Mouse (Mus musculus): ENCODE measurements around the gene Banf2. TPM values are rescaled to one million over a fixed set of nuclear protein-coding genes. Genes with fewer than 3 reads are reported as not detected.

Gene Banf2
- polyA plus RNA-seq, 1 experiment: not detected

GRCm38 (mm10) chr2:144025361-144025760, 7.5 kb upstream of the Banf2 start:
- 63% methylated on average over 9 of the region's 9 CpGs for WGBS
- DNase-seq: no peak
- no peak overlapping the region for H3K27ac ChIP-seq (ENCODE audit: insufficient read depth, low read depth, low read length)
- no peaks in the 10 kb centered on the region for H3K4me1 ChIP-seq (ENCODE audit: control insufficient read depth, insufficient read depth, low read length)
- TF ChIP-seq POLR2A (IDR thresholded peaks at IDR 0.05; ENCODE audit: low read depth, low read length) (no peak), CTCF (conservative IDR thresholded peaks at IDR 0.05; ENCODE audit: insufficient read depth, insufficient read length, low read depth, low read length) (no peak)
- no peaks in the 10 kb centered on the region for H3K36me3 ChIP-seq (ENCODE audit: control insufficient read depth, insufficient read depth, low read length)
- H3K4me3 ChIP-seq (ENCODE audit: insufficient read depth, low read depth, low read length): no peak overlapping the region
- no peaks in the 10 kb centered on the region for H3K27me3 ChIP-seq (replicated peaks; ENCODE audit: control insufficient read depth, insufficient read depth, low read length)

GRCm38 (mm10) chr2:144026456-144026855, 6.4 kb upstream of the Banf2 start:
- Histone ChIP-seq H3K4me1 (ENCODE audit: control insufficient read depth, insufficient read depth, low read length) (no peaks in the 10 kb centered on the region), H3K4me3 (ENCODE audit: insufficient read depth, low read depth, low read length) (no peak overlapping the region), H3K27ac (ENCODE audit: insufficient read depth, low read depth, low read length) (no peak overlapping the region), H3K27me3 (replicated peaks; ENCODE audit: control insufficient read depth, insufficient read depth, low read length) (no peaks in the 10 kb centered on the region), H3K36me3 (ENCODE audit: control insufficient read depth, insufficient read depth, low read length) (no peaks in the 10 kb centered on the region)
- DNase-seq: no peak
- WGBS: 67% methylated on average over 4 of the region's 4 CpGs
- no peak for TF ChIP-seq CTCF (conservative IDR thresholded peaks at IDR 0.05; ENCODE audit: insufficient read depth, insufficient read length, low read depth, low read length)
- no peak for TF ChIP-seq POLR2A (IDR thresholded peaks at IDR 0.05; ENCODE audit: low read depth, low read length)

- no peak overlapping the region for H3K4me3 ChIP-seq (ENCODE audit: insufficient read depth, low read depth, low read length)
- TF ChIP-seq POLR2A (IDR thresholded peaks at IDR 0.05; ENCODE audit: low read depth, low read length) (no peak), CTCF (conservative IDR thresholded peaks at IDR 0.05; ENCODE audit: insufficient read depth, insufficient read length, low read depth, low read length) (no peak)
Measured at GRCm38 (mm10) chr2:144030791-144031190, 2.1 kb upstream of the Banf2 start.

GRCm38 (mm10) chr2:144044726-144045125, 11.9 kb downstream of the Banf2 start:
- H3K4me3 ChIP-seq (ENCODE audit: insufficient read depth, low read depth, low read length): no peak overlapping the region
- H3K4me1 ChIP-seq (ENCODE audit: control insufficient read depth, insufficient read depth, low read length): no peaks in the 10 kb centered on the region
- no peaks in the 10 kb centered on the region for H3K36me3 ChIP-seq (ENCODE audit: control insufficient read depth, insufficient read depth, low read length)
- no peak for DNase-seq
- H3K27me3 ChIP-seq (replicated peaks; ENCODE audit: control insufficient read depth, insufficient read depth, low read length): no peaks in the 10 kb centered on the region
- TF ChIP-seq CTCF (conservative IDR thresholded peaks at IDR 0.05; ENCODE audit: insufficient read depth, insufficient read length, low read depth, low read length) (no peak), POLR2A (IDR thresholded peaks at IDR 0.05; ENCODE audit: low read depth, low read length) (no peak)
- no peak overlapping the region for H3K27ac ChIP-seq (ENCODE audit: insufficient read depth, low read depth, low read length)
- 78% methylated on average over 6 of the region's 6 CpGs for WGBS

More at GRCm38 (mm10) chr2:144030791-144031190, 2.1 kb upstream of the Banf2 start:
- Histone ChIP-seq H3K27ac (ENCODE audit: insufficient read depth, low read depth, low read length) (no peak overlapping the region), H3K4me1 (ENCODE audit: control insufficient read depth, insufficient read depth, low read length) (no peaks in the 10 kb centered on the region), H3K27me3 (replicated peaks; ENCODE audit: control insufficient read depth, insufficient read depth, low read length) (no peaks in the 10 kb centered on the region), H3K36me3 (ENCODE audit: control insufficient read depth, insufficient read depth, low read length) (no peaks in the 10 kb centered on the region)
- 88% methylated on average over 7 of the region's 7 CpGs for WGBS
- DNase-seq: no peak

- TF ChIP-seq POLR2A (IDR thresholded peaks at IDR 0.05; ENCODE audit: low read depth, low read length) (no peak), CTCF (conservative IDR thresholded peaks at IDR 0.05; ENCODE audit: insufficient read depth, insufficient read length, low read depth, low read length) (no peak)
- no peaks in the 10 kb centered on the region for H3K36me3 ChIP-seq (ENCODE audit: control insufficient read depth, insufficient read depth, low read length)
- H3K4me3 ChIP-seq (ENCODE audit: insufficient read depth, low read depth, low read length): no peak overlapping the region
- no peaks in the 10 kb centered on the region for H3K4me1 ChIP-seq (ENCODE audit: control insufficient read depth, insufficient read depth, low read length)
- no peak for DNase-seq
- H3K27ac ChIP-seq (ENCODE audit: insufficient read depth, low read depth, low read length): no peak overlapping the region
- WGBS: 75% methylated on average over 5 of the region's 5 CpGs
- no peaks in the 10 kb centered on the region for H3K27me3 ChIP-seq (replicated peaks; ENCODE audit: control insufficient read depth, insufficient read depth, low read length)
Measured at GRCm38 (mm10) chr2:144045756-144046560, 13.1 kb downstream of the Banf2 start.

- Histone ChIP-seq H3K4me3 (ENCODE audit: insufficient read depth, low read depth, low read length) (no peak overlapping the region), H3K27ac (ENCODE audit: insufficient read depth, low read depth, low read length) (no peak overlapping the region), H3K36me3 (ENCODE audit: control insufficient read depth, insufficient read depth, low read length) (no peaks in the 10 kb centered on the region), H3K27me3 (replicated peaks; ENCODE audit: control insufficient read depth, insufficient read depth, low read length) (no peaks in the 10 kb centered on the region), H3K4me1 (ENCODE audit: control insufficient read depth, insufficient read depth, low read length) (no peaks in the 10 kb centered on the region)
- 71% methylated on average over 11 of the region's 11 CpGs for whole genome bisulfite sequencing
- no peak for TF ChIP-seq POLR2A (IDR thresholded peaks at IDR 0.05; ENCODE audit: low read depth, low read length)
- TF ChIP-seq CTCF (conservative IDR thresholded peaks at IDR 0.05; ENCODE audit: insufficient read depth, insufficient read length, low read depth, low read length): no peak
- no peak for DNase-seq
Measured at GRCm38 (mm10) chr2:144046916-144047315, 14.1 kb downstream of the Banf2 start.

GRCm38 (mm10) chr2:144050146-144050680, 17.4 kb downstream of the Banf2 start:
- Histone ChIP-seq H3K27me3 (replicated peaks; ENCODE audit: control insufficient read depth, insufficient read depth, low read length) (no peaks in the 10 kb centered on the region), H3K36me3 (ENCODE audit: control insufficient read depth, insufficient read depth, low read length) (no peaks in the 10 kb centered on the region), H3K27ac (ENCODE audit: insufficient read depth, low read depth, low read length) (no peak overlapping the region), H3K4me1 (ENCODE audit: control insufficient read depth, insufficient read depth, low read length) (no peaks in the 10 kb centered on the region), H3K4me3 (ENCODE audit: insufficient read depth, low read depth, low read length) (no peak overlapping the region)
- 74% methylated on average over 8 of the region's 8 CpGs for WGBS
- TF ChIP-seq POLR2A (IDR thresholded peaks at IDR 0.05; ENCODE audit: low read depth, low read length): no peak
- TF ChIP-seq CTCF (conservative IDR thresholded peaks at IDR 0.05; ENCODE audit: insufficient read depth, insufficient read length, low read depth, low read length): no peak
- no peak for DNase-seq
